Mouse (Mus musculus) erythroblast, embryonic 14.5 days (primary cell): ENCODE measurements around the gene Rnf5.

ENCODE experiments used
- GATA1 ChIP-seq: IDR thresholded peaks from 2 replicates; pipeline ENCODE4 v1.6.1; 2012; ENCODE audit warnings: low read length, inconsistent platforms, mixed read lengths
- TAL1 ChIP-seq: IDR thresholded peaks from 3 replicates; pipeline ENCODE4 v1.6.1; 2012; ENCODE audit warnings: low read length, inconsistent platforms, mixed read lengths

GRCm38 (mm10) chr17:34578070-34578469 lies 25.4 kb downstream of the Rnf5 start:
- TF ChIP-seq TAL1: no peak
- no peak for TF ChIP-seq GATA1
